Mouse (Mus musculus) heart, adult 2 months (tissue): ENCODE results near the gene Angptl2.

Source experiments
- CTCF ChIP-seq: fragments of 200-600 bp; IDR thresholded peaks from 2 replicates; pipeline ENCODE4 v1.8.1; 2022; ENCODE audit warnings: antibody characterized with exemption, mild to moderate bottlenecking, moderate library complexity
- EP300 ChIP-seq: fragments of 200-500 bp; IDR thresholded peaks from 2 replicates; pipeline ENCODE4 v1.6.1; 2011; ENCODE audit warnings: low read depth, low read length, control low read depth; ENCODE audit not compliant: insufficient read depth
- POLR2A ChIP-seq: fragments of 200-500 bp; IDR thresholded peaks from 2 replicates; pipeline ENCODE4 v1.6.1; 2011; ENCODE audit warnings: mild to moderate bottlenecking, low read depth, low read length, control low read depth; ENCODE audit not compliant: insufficient read depth

- TF ChIP-seq CTCF (no peak), POLR2A (no peak), EP300 (0 out of 2 replicates have a peak, but pooled peaks have one; percentile 41)
Observed at GRCm38 (mm10) chr2:33184641-33185040, 31.2 kb upstream of the Angptl2 start.
